Mouse (Mus musculus) E14TG2a.4 (cell line): ENCODE measurements at regions not wholly inside any gene's neighbourhood (a gene's known extent, or its start where the extent isn't known, plus 50 kb on each side); places are given as distances from the start of the nearest gene placed in this dataset.

Experiments used
- H3K27me3 ChIP-seq: 2 replicates; pipeline ENCODE4 v1.6.1; 2014; ENCODE audit warnings: low read length, control low read depth; ENCODE audit not compliant: insufficient read depth
- H3K36me3 ChIP-seq: 2 replicates; pipeline ENCODE4 v1.6.1; 2014; ENCODE audit warnings: low read length, control low read depth; ENCODE audit not compliant: insufficient read depth
- H3K4me1 ChIP-seq: replicated peaks from 2 replicates; pipeline ENCODE4 v1.6.1; 2014; ENCODE audit warnings: low read depth, low read length, control low read depth
- H3K4me3 ChIP-seq: replicated peaks from 2 replicates; pipeline ENCODE4 v1.5.1; 2014; ENCODE audit warnings: mild to moderate bottlenecking, low read length
- H3K9me3 ChIP-seq: 2 replicates; pipeline ENCODE4 v1.6.1; 2014; ENCODE audit warnings: low read length, control low read depth
- CTCF ChIP-seq: conservative IDR thresholded peaks from 2 replicates; pipeline ENCODE4 v1.5.1; 2014; ENCODE audit warnings: low read length
- NANOG ChIP-seq: IDR thresholded peaks from 2 replicates; pipeline ENCODE4 v1.6.1; 2014; ENCODE audit warnings: borderline replicate concordance, low read length, mixed read lengths
- POU5F1 ChIP-seq: IDR thresholded peaks from 2 replicates; pipeline ENCODE4 v1.6.1; 2014; ENCODE audit warnings: low read length, borderline replicate concordance

DNA sequence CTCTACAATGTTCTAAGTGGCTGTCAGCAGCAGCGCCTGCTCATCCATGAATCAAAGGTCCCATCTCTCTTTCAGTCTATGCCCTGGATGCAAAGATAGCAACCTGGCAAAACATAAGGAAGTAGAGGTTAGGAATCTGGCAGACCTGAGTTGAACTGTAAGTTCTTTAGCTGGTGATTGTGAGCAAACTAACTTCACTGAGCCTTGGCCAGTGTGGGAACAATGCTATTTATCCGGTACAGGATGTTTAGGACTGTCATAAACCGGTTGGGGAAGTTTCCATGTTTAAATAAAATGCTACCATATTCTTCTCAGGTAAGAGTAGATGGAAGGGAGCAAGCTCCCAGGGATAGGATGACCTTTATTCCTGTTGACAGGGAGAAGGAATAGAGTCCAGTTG, 1306.2 kb upstream of the A1bg start:
- H3K27me3 ChIP-seq = no peaks in the 10 kb centered on the region
- TF ChIP-seq POU5F1 (no peak), CTCF (no peak)
- peaks cover 5% of the 10 kb centered on the region; the same call in 1 of the 2 replicates for H3K4me1 ChIP-seq
- H3K4me3 ChIP-seq = no peak overlapping the region
- H3K9me3 ChIP-seq = no peaks in the 10 kb centered on the region
- peaks cover 58% of the 10 kb centered on the region for H3K36me3 ChIP-seq

DNA sequence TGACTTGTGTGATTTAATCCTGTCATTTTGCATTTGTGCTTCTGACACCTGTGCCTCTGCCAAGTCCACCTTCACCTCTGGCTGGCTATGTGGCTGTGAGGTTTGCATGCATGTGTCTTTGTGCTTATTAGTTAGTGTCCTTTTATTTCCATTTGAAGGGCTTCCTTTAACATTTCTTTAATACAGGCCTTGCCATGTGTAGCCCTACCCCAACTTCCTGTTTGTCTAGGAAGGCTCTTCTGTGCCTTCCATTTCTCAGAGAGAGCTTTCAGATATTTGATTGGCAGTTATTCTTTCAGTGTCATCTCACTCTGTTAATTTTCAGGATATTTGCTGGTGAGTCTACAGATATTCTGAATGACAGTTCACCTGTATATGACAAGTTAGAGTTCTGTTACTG, 1302.0 kb upstream of the A1bg start:
- H3K4me1 ChIP-seq = peaks cover 29% of the 10 kb centered on the region
- no peak for TF ChIP-seq POU5F1
- TF ChIP-seq CTCF = no peak
- no peak for TF ChIP-seq NANOG
- no peaks in the 10 kb centered on the region for H3K27me3 ChIP-seq
- peaks cover 55% of the 10 kb centered on the region for H3K36me3 ChIP-seq
- no peak overlapping the region for H3K4me3 ChIP-seq
- H3K9me3 ChIP-seq = no peaks in the 10 kb centered on the region

DNA sequence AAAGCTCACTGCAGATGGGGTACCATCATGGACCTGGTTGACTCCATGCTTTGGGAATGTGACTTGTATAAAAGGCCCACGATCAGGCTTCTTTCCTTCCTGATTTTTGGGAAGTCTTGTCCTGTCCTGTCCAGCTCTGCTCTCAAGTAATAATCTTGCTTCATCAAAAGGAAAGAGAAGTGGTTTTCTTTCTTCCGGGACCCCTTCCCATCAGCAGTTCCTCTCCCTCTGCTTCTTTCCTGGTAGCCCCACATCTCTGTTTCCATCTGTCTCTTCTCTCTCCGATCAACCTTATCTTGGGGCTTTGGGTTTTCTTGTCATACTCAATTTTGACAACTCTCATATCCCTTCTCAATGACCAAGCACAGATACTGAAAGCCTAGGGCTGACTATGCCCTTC, 1301.4 kb upstream of the A1bg start:
- Histone ChIP-seq H3K9me3 (no peaks in the 10 kb centered on the region), H3K4me1 (peaks cover 32% of the 10 kb centered on the region), H3K27me3 (no peaks in the 10 kb centered on the region), H3K4me3 (no peak overlapping the region), H3K36me3 (peaks cover 54% of the 10 kb centered on the region)
- TF ChIP-seq POU5F1 (no peak), NANOG (no peak), CTCF (no peak)

DNA sequence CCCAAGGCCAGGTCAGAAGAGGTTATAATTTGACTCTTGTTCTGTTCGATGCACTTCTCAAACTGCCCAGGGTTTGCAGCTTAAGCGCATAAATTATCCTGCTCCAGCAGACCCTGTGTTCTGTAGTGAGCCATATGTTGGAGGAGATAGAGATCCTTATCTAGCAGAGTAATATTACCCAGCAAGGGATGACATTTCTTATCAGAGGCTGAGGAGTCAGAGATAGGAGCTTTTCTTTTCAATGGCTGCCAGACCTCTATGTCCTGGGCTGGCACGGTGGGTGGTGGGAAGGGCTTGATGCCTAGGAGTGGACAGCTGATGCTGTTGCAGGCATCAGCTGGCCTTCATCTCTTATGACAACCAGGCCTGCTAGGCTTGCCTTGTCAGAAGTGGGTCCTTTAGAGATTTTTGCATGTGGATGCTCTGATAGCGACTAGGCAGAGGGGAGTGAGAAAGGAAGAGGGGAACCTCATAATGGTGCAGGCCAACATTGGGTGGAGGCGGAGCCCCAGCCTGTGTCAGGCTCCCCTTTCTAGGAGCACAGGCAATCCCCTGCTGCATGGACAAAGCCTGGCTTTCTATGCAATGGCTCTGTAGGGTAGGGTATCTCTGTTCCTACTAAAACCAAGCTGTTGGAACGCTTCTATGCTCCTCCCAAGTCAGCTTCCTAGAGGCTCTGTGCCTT, 1300.5 kb upstream of the A1bg start:
- Histone ChIP-seq H3K4me3 (no peak overlapping the region), H3K27me3 (no peaks in the 10 kb centered on the region), H3K4me1 (peaks cover 41% of the 10 kb centered on the region), H3K36me3 (peaks cover 57% of the 10 kb centered on the region), H3K9me3 (no peaks in the 10 kb centered on the region)
- no peak for TF ChIP-seq NANOG
- no peak for TF ChIP-seq CTCF
- no peak for TF ChIP-seq POU5F1

DNA sequence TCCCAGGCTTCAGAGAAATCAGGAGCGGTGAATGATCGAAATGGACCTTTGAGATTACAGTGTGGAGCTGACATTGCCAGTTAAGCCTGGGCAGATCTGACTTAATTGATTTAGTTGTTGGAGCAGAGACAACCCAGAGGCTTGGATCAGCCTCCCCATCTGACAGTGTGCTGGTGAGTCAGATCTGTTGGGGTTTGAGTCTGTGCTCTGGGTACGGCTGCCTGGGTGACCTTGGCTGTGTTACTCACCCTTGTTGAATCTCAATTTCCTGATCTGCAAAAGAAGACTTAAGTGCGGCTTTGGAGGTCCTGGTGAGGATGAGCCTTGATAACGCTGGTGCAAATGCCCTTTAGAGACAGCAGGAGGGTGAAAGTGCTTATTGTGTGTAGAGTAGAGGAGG, 1299.9 kb upstream of the A1bg start:
- Histone ChIP-seq H3K9me3 (no peaks in the 10 kb centered on the region), H3K4me1 (peaks cover 45% of the 10 kb centered on the region), H3K27me3 (no peaks in the 10 kb centered on the region), H3K4me3 (no peak overlapping the region), H3K36me3 (peaks cover 62% of the 10 kb centered on the region)
- TF ChIP-seq CTCF = no peak
- no peak for TF ChIP-seq POU5F1
- no peak for TF ChIP-seq NANOG

DNA sequence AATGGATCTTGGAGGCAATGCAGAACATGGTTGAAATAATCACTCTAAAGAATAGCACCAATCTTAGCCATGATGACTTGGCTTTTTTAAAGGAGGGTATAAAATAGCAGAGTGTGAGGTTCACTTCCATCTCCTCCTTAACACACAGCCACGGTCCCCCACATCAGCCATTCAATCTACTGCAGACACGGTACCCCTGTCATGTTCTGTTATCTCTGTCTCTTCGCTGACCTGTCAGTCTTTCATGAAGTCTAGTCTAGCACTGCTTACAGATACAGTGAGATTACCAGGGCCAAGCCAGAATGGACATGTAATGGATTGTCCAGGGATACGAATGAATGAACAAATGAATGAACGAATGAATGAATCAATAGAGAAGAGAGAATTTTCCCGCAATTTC, 1299.4 kb upstream of the A1bg start:
- TF ChIP-seq NANOG (no peak), POU5F1 (no peak), CTCF (no peak)
- Histone ChIP-seq H3K9me3 (no peaks in the 10 kb centered on the region), H3K36me3 (peaks cover 66% of the 10 kb centered on the region)

DNA sequence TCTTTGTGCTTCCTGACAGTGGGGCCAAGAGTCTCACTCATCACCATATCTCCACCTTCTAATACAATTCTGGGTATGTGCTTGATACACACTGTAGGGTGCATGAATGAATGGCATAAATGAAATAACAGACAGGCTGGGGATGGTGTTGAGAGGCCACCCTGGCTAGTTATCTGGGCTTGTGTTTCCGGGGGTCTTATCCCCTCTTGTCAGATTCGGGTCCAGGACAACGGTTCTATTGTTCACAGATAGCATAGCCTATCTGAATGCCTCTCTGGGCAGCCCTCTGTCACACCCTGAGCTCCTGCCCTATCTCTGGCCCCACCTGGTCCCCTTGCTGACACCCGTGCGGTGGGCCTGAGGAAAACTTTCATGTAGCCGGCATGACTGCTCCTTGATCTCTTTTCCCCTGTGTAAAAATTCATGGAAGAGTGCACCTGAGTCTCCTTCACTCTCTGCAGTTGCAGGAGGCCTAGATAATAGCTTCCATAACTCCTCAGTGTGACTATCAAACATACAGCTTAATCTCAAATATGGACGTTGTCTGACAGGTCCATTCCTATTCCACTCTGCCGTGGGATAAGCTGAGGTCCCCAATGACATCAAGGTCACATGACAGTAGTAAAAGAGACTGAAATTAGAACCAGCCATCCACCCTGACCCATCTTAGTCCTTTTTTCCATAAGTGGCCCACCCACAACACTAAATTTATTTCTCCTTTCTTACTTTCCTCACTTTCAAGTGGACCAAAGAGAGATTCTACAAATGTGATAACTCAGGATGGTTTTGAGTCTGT, 1298.4 kb upstream of the A1bg start:
- no peak overlapping the region for H3K4me3 ChIP-seq
- H3K36me3 ChIP-seq = peaks cover 76% of the 10 kb centered on the region
- no peaks in the 10 kb centered on the region for H3K9me3 ChIP-seq
- peaks cover 45% of the 10 kb centered on the region for H3K4me1 ChIP-seq
- H3K27me3 ChIP-seq = no peaks in the 10 kb centered on the region
- TF ChIP-seq NANOG (no peak), CTCF (no peak), POU5F1 (no peak)

More for the DNA sequence above, 1299.4 kb upstream of the A1bg start:
- no peak overlapping the region for H3K4me3 ChIP-seq
- no peaks in the 10 kb centered on the region for H3K27me3 ChIP-seq
- peaks cover 45% of the 10 kb centered on the region for H3K4me1 ChIP-seq

DNA sequence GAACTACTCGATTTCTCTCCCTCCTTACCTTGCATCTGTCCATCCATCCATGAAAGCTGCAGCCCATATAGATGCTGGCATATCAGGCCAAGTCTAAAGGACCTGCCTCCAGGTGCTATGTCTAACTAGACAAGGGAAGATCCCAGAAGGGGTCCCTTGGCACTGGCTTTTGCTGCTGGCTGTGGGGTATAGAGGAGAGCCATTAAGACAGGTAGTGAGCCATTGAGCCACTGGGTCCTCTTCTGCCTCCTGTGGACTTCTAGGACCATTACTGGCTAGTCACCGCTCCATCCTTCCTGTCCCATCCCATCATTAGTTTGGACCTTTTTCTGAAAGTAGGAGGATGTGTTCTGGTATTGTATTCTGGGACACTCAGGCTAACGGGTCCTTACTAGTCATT, 1297.8 kb upstream of the A1bg start:
- Histone ChIP-seq H3K9me3 (no peaks in the 10 kb centered on the region), H3K4me3 (no peak overlapping the region), H3K36me3 (peaks cover 82% of the 10 kb centered on the region), H3K4me1 (peaks cover 45% of the 10 kb centered on the region), H3K27me3 (no peaks in the 10 kb centered on the region)
- TF ChIP-seq POU5F1 (no peak), NANOG (no peak), CTCF (no peak)
